15 mouse cellular contexts compared by ENCODE assay signal in genomic region chr3:98098676-98099075, GRCm38 (mm10).
DNase-seq lines count a peak whose midpoint lies in the region; ATAC-seq and TF ChIP-seq lines count a peak whose summit lies in the region.
"Had no signal": no experiment of that assay in that cellular context is flagged by ENCODE, and none has a peak within 500 bp of the region (broad histone marks: within the 10 kb centered on the region; RNA-seq: fewer than 3 reads in every experiment).

No protein-coding gene starts in this region.

- H3K27ac ChIP-seq in kidney, embryonic 14.5 days (ENCODE audit: low read depth, low read length): no peak overlapping the region; the same call in 1 of the 2 replicates
- H3K27ac ChIP-seq in intestine, postnatal 0 days (ENCODE audit: low read depth, low read length): no peak overlapping the region
- no peak overlapping the region for H3K27ac ChIP-seq in midbrain, embryonic 13.5 days
- H3K27ac ChIP-seq: forebrain, embryonic 13.5 days; neural tube, embryonic 15.5 days had no signal

- H3K9ac ChIP-seq in kidney, embryonic 14.5 days (ENCODE audit: low read depth, low read length): no peak overlapping the region
- H3K9ac ChIP-seq in intestine, postnatal 0 days (ENCODE audit: low read depth, low read length): no peak overlapping the region
- H3K9ac ChIP-seq in midbrain, embryonic 13.5 days (replicated peaks): no peak overlapping the region
- H3K9ac ChIP-seq: forebrain, embryonic 13.5 days; neural tube, embryonic 15.5 days had no signal

- H3K4me3 ChIP-seq in kidney, embryonic 14.5 days (ENCODE audit: low read length): no peak overlapping the region
- no peak overlapping the region for H3K4me3 ChIP-seq in intestine, postnatal 0 days (ENCODE audit: low read depth, low read length)
- no peak overlapping the region for H3K4me3 ChIP-seq in midbrain, embryonic 13.5 days (replicated peaks)
- H3K4me3 ChIP-seq: forebrain, embryonic 13.5 days; neural tube, embryonic 15.5 days had no signal

- peaks cover 11% of the 10 kb centered on the region; the same call in 1 of the 2 replicates for H3K4me1 ChIP-seq in kidney, embryonic 14.5 days (ENCODE audit: control insufficient read depth, insufficient read depth, low read length)
- H3K4me1 ChIP-seq in intestine, postnatal 0 days (replicated peaks; ENCODE audit: control insufficient read depth, insufficient read depth, low read length): no peaks in the 10 kb centered on the region
- peaks cover 11% of the 10 kb centered on the region for H3K4me1 ChIP-seq in midbrain, embryonic 13.5 days (replicated peaks)

- ATAC-seq in kidney, embryonic 14.5 days (ENCODE audit: low FRiP score, low TSS enrichment): no peak
- ATAC-seq in intestine, postnatal 0 days: 0 out of 2 replicates have a peak, but pooled peaks have one; percentile 25
- no peak for ATAC-seq in midbrain, embryonic 13.5 days
- ATAC-seq: forebrain, embryonic 13.5 days; inflammation-experienced regulatory T-cells, adult 6 months; midbrain, embryonic 16.5 days had no signal

- DNase-seq in kidney, adult 11 months: peak; percentile 83
- peak; percentile 24 for DNase-seq in large intestine, adult 2 months (ENCODE audit: low read depth, low spot score)
- DNase-seq in lung, postnatal 4 days: peak; percentile 72 to 84
- no peak for DNase-seq in neural tube, embryonic 10.5 days (ENCODE audit: extremely low spot score, low spot score)
- DNase-seq in layer of hippocampus, adult 18-20 months (ENCODE audit: low spot score in 2 of 2): no peak
- DNase-seq: cerebellum, adult 8-10 months; heart, postnatal 14 days; right cerebral cortex, postnatal 4 days had no signal

- WGBS in kidney, embryonic 14.5 days: 86% methylated on average over 5 of the region's 5 CpGs
- 78% methylated on average over 5 of the region's 5 CpGs for WGBS in intestine, postnatal 0 days
- WGBS in large intestine, adult 2 months: 38% methylated on average over 5 of the region's 5 CpGs
- 89% methylated on average over 5 of the region's 5 CpGs for WGBS in midbrain, embryonic 13.5 days

- H3K36me3 ChIP-seq in kidney, embryonic 14.5 days (ENCODE audit: control insufficient read depth, insufficient read depth, low read length): peaks cover 64% of the 10 kb centered on the region
- H3K36me3 ChIP-seq in intestine, postnatal 0 days (ENCODE audit: control insufficient read depth, insufficient read depth): peaks cover 47% of the 10 kb centered on the region
- H3K36me3 ChIP-seq in midbrain, embryonic 13.5 days: peaks cover 43% of the 10 kb centered on the region

- H3K4me2 ChIP-seq in kidney, embryonic 14.5 days (replicated peaks; ENCODE audit: low read depth, low read length): no peak overlapping the region
- H3K4me2 ChIP-seq in intestine, postnatal 0 days (replicated peaks; ENCODE audit: low read depth): no peak overlapping the region
- H3K4me2 ChIP-seq in midbrain, embryonic 13.5 days (replicated peaks): no peak overlapping the region
- H3K4me2 ChIP-seq: forebrain, embryonic 13.5 days; neural tube, embryonic 15.5 days had no signal

- no peak for TF ChIP-seq CTCF in intestine, postnatal 0 days (IDR thresholded peaks at IDR 0.05; ENCODE audit: low read depth)

- peaks cover 10% of the 10 kb centered on the region; the same call in 1 of the 2 replicates for H3K9me3 ChIP-seq in kidney, embryonic 14.5 days (ENCODE audit: control insufficient read depth, low read length)
- H3K9me3 ChIP-seq in intestine, postnatal 0 days (ENCODE audit: control insufficient read depth): peaks cover 6% of the 10 kb centered on the region; the same call in 1 of the 2 replicates
- H3K9me3 ChIP-seq in midbrain, embryonic 13.5 days: no peaks in the 10 kb centered on the region
- H3K9me3 ChIP-seq: neural tube, embryonic 15.5 days had no signal

- no peaks in the 10 kb centered on the region for H3K27me3 ChIP-seq in kidney, embryonic 14.5 days (ENCODE audit: control insufficient read depth, insufficient read depth, low read length)
- no peaks in the 10 kb centered on the region for H3K27me3 ChIP-seq in intestine, postnatal 0 days (replicated peaks; ENCODE audit: control insufficient read depth, insufficient read depth, low read length)
- H3K27me3 ChIP-seq in midbrain, embryonic 13.5 days: no peaks in the 10 kb centered on the region
- H3K27me3 ChIP-seq: forebrain, embryonic 13.5 days; neural tube, embryonic 15.5 days had no signal

Comparison
In these comparisons a context has a peak if more than half of its experiments do, and no peak if none do; other contexts are left out.
1. DNase-seq: peak in kidney, adult 11 months (single experiment), large intestine, adult 2 months (single experiment) and lung, postnatal 4 days (2 of 2); none in neural tube, embryonic 10.5 days (single experiment) and layer of hippocampus, adult 18-20 months (0 of 2).